Mouse (Mus musculus): ENCODE results near the gene Ankzf1.

GRCm38 (mm10) chr1:75218227-75219001 is 26.5 kb downstream of the Ankzf1 start:
- TF ChIP-seq CTCF (IDR thresholded peaks at IDR 0.05; ENCODE audit: low read depth, low read length) (no peak), POLR2A (IDR thresholded peaks at IDR 0.05; ENCODE audit: extremely low read depth, insufficient read depth, low read length) (no peak)

Measured in liver, adult 2 months (tissue).